7 mouse cellular contexts compared by ENCODE assay signal in the genomic region with DNA sequence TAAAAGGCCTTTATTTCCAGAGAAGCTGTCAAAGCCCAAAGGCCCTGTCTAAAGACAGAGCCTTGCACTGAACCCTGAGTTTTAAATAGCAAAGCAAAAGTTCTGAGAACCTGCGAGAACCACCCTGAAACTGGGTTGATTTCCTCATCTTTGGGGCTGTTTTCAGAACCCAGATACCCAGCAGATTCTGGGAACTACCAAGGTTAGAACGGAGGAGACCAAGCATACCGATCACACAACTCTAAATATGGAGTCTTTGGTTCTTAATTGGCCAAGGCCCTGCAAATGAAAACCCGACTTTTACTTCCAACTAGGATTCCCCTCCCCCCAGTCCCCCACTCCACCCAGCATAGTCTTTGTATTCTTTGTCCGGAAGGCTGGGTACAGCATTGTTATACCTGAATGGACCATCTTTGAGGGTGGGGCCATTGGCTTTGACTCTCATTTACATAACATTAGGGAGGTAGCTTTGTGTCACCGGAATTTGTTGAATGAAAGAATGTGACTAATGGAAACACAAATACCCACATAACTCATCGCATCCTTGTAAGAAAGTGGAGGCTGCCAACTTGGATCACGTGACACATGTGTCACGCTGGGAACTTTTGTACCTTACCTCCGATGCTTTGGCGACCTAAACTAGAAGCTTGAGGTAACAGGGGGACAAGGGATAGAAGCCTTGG.
DNase-seq lines count a peak whose midpoint lies in the region; ATAC-seq and TF ChIP-seq lines count a peak whose summit lies in the region.

No protein-coding gene starts in this region.

- TF ChIP-seq CTCF in stomach, postnatal 0 days (IDR thresholded peaks at IDR 0.05; ENCODE audit: low read depth) = no peak

- 59% methylated on average over 11 of the region's 11 CpGs for WGBS in embryonic facial prominence, embryonic 15.5 days
- 79% methylated on average over 11 of the region's 11 CpGs for WGBS in liver, embryonic 11.5 days
- 60% methylated on average over 11 of the region's 11 CpGs for WGBS in stomach, postnatal 0 days

- H3K9me3 ChIP-seq in embryonic facial prominence, embryonic 15.5 days (replicated peaks) = no peaks in the 10 kb centered on the region
- H3K9me3 ChIP-seq in liver, embryonic 11.5 days (ENCODE audit: control insufficient read depth, low read length) = no peaks in the 10 kb centered on the region
- no peaks in the 10 kb centered on the region for H3K9me3 ChIP-seq in stomach, postnatal 0 days (ENCODE audit: control insufficient read depth, low read length)

- no peak for TF ChIP-seq EP300 in stomach, postnatal 0 days (optimal IDR thresholded peaks at IDR 0.05)

- no peak overlapping the region for H3K9ac ChIP-seq in embryonic facial prominence, embryonic 15.5 days
- H3K9ac ChIP-seq in liver, embryonic 11.5 days (ENCODE audit: low read depth, low read length) = no peak overlapping the region
- H3K9ac ChIP-seq in stomach, postnatal 0 days (ENCODE audit: low read length) = peak overlapping the region; percentile 72; the same call in 1 of the 2 replicates

- peak overlapping the region; percentile 84 for H3K27ac ChIP-seq in embryonic facial prominence, embryonic 15.5 days (replicated peaks)
- peak overlapping the region; percentile 79 for H3K27ac ChIP-seq in liver, embryonic 11.5 days (ENCODE audit: low read depth, low read length)
- H3K27ac ChIP-seq in stomach, postnatal 0 days (replicated peaks) = peak overlapping the region; percentile 86

- peaks cover 11% of the 10 kb centered on the region; the same call in 1 of the 2 replicates for H3K36me3 ChIP-seq in embryonic facial prominence, embryonic 15.5 days
- H3K36me3 ChIP-seq in liver, embryonic 11.5 days (ENCODE audit: control insufficient read depth, insufficient read depth, low read length) = no peaks in the 10 kb centered on the region
- peaks cover 5% of the 10 kb centered on the region; the same call in 1 of the 2 replicates for H3K36me3 ChIP-seq in stomach, postnatal 0 days (ENCODE audit: control insufficient read depth, insufficient read depth, low read length)

- H3K4me3 ChIP-seq in embryonic facial prominence, embryonic 15.5 days (replicated peaks) = no peak overlapping the region
- H3K4me3 ChIP-seq in liver, embryonic 11.5 days (ENCODE audit: low read depth, low read length) = no peak overlapping the region; the same call in 1 of the 2 replicates
- H3K4me3 ChIP-seq in stomach, postnatal 0 days (ENCODE audit: low read depth, low read length) = no peak overlapping the region

- peak overlapping the region; percentile 49; the same call in 1 of the 2 replicates for H3K4me2 ChIP-seq in embryonic facial prominence, embryonic 15.5 days (replicated peaks)
- peak overlapping the region; percentile 62 for H3K4me2 ChIP-seq in liver, embryonic 11.5 days
- peak overlapping the region; percentile 53 for H3K4me2 ChIP-seq in stomach, postnatal 0 days (replicated peaks; ENCODE audit: low read depth)

- ATAC-seq in embryonic facial prominence, embryonic 15.5 days (ENCODE audit: insufficient number of reproducible peaks, low FRiP score, low TSS enrichment, low read depth) = no peak
- ATAC-seq in liver, embryonic 11.5 days (replicated peaks; ENCODE audit: low FRiP score) = no peak
- peak; percentile 35; the same call in 1 of the 2 replicates for ATAC-seq in stomach, postnatal 0 days (ENCODE audit: low FRiP score, low TSS enrichment)

- peaks cover 28% of the 10 kb centered on the region for H3K4me1 ChIP-seq in embryonic facial prominence, embryonic 15.5 days
- H3K4me1 ChIP-seq in liver, embryonic 11.5 days (replicated peaks; ENCODE audit: control insufficient read depth, insufficient read depth, low read length) = peaks cover 13% of the 10 kb centered on the region; the same call in 1 of the 2 replicates
- H3K4me1 ChIP-seq in stomach, postnatal 0 days (replicated peaks; ENCODE audit: control insufficient read depth, insufficient read depth) = 0 out of 2 replicates have a peak, but pooled peaks cover 4% of the 10 kb centered on the region

- DNase-seq in retina, postnatal 1 day = peak; percentile 47
- DNase-seq in retina, embryonic 14.5 days (ENCODE audit: low spot score) = no peak
- no peak for DNase-seq in liver, embryonic 11.5 days (ENCODE audit: low spot score)
- DNase-seq in stomach, postnatal 0 days (ENCODE audit: low spot score) = peak; percentile 36
- DNase-seq in Muller cell, postnatal 12 days (ENCODE audit: inconsistent ontology term) = no peak
- DNase-seq in kidney, adult 9 months = no peak

- H3K27me3 ChIP-seq in embryonic facial prominence, embryonic 15.5 days = no peaks in the 10 kb centered on the region
- no peaks in the 10 kb centered on the region for H3K27me3 ChIP-seq in liver, embryonic 11.5 days (replicated peaks; ENCODE audit: control insufficient read depth, insufficient read depth, low read length)
- no peaks in the 10 kb centered on the region for H3K27me3 ChIP-seq in stomach, postnatal 0 days (ENCODE audit: control insufficient read depth, insufficient read depth, low read length)

Comparison
In these comparisons a context has a peak if more than half of its experiments do, and no peak if none do; other contexts are left out.
1. DNase-seq: peak in retina, postnatal 1 day (single experiment) and stomach, postnatal 0 days (single experiment); none in retina, embryonic 14.5 days (single experiment), liver, embryonic 11.5 days (single experiment), Muller cell, postnatal 12 days (single experiment) and kidney, adult 9 months (single experiment).
2. Peak in every context shown above with its lines, with median percentiles within 50 percentile points of each other: H3K27ac ChIP-seq and H3K4me2 ChIP-seq.